Mouse (Mus musculus): ENCODE measurements at regions not wholly inside any gene's neighbourhood (a gene's known extent, or its start where the extent isn't known, plus 50 kb on each side); places are given as distances from the start of the nearest gene placed in this dataset.

GRCm38 (mm10) chr14:64587699-64588434 is 483.8 kb downstream of the Prss52 start:
- no peak for TF ChIP-seq CTCF (conservative IDR thresholded peaks at IDR 0.05; ENCODE audit: insufficient read depth, insufficient read length, low read depth, low read length)
- no peak for TF ChIP-seq POLR2A (IDR thresholded peaks at IDR 0.05; ENCODE audit: low read depth, low read length)

All from kidney, adult 2 months (tissue).